Mouse (Mus musculus) lung, postnatal 0 days (tissue): ENCODE measurements around the gene Cdca4. TPM values are rescaled to one million over a fixed set of nuclear protein-coding genes. Genes with fewer than 3 reads are reported as not detected.

Experiments used
- ATAC-seq: fragments of 200-750 bp; cut with Nextera tagmentation; 2 replicates; pipeline ENCODE4 v1.8.0; 2017; ENCODE audit warnings: moderate library complexity
- DNase-seq: peaks from one replicate; pipeline ENCODE4 v3.0.0-alpha.2; 2016; ENCODE audit warnings: low spot score
- H3K27ac ChIP-seq: fragments of 300-500 bp; sonication (generic); 2 replicates; pipeline ENCODE4 v1.5.1; 2014; ENCODE audit warnings: antibody characterized with exemption, mild to moderate bottlenecking, low read length, mixed read lengths
- H3K27me3 ChIP-seq: fragments of 300-500 bp; sonication (generic); replicated peaks from 2 replicates; pipeline ENCODE4 v1.6.1; 2014; ENCODE audit warnings: low read length, mixed read lengths; ENCODE audit not compliant: insufficient read depth
- H3K36me3 ChIP-seq: fragments of 300-500 bp; sonication (generic); 2 replicates; pipeline ENCODE4 v1.6.1; 2014; ENCODE audit warnings: low read length, mixed read lengths; ENCODE audit not compliant: insufficient read depth
- H3K4me1 ChIP-seq: fragments of 300-500 bp; sonication (generic); 2 replicates; pipeline ENCODE4 v1.6.1; 2014; ENCODE audit warnings: antibody characterized with exemption, low read depth, low read length, mixed read lengths; ENCODE audit not compliant: insufficient read depth
- H3K4me2 ChIP-seq: fragments of 300-500 bp; sonication (generic); replicated peaks from 2 replicates; pipeline ENCODE4 v1.6.1; 2014; ENCODE audit warnings: low read depth, mild to moderate bottlenecking, low read length, moderate library complexity, mixed read lengths
- H3K4me3 ChIP-seq: fragments of 300-500 bp; sonication (generic); 2 replicates; pipeline ENCODE4 v1.5.1; 2014; ENCODE audit warnings: low read depth, low read length
- H3K9ac ChIP-seq: fragments of 300-500 bp; sonication (generic); replicated peaks from 2 replicates; pipeline ENCODE4 v1.6.1; 2014; ENCODE audit warnings: low read depth, mild to moderate bottlenecking
- H3K9me3 ChIP-seq: fragments of 300-500 bp; sonication (generic); 2 replicates; pipeline ENCODE4 v1.6.1; 2016; ENCODE audit warnings: low read length, mixed read lengths
- CTCF ChIP-seq: IDR thresholded peaks from 2 replicates; pipeline ENCODE4 v1.5.1; 2016; ENCODE audit warnings: antibody characterized with exemption, mild to moderate bottlenecking
- EP300 ChIP-seq: IDR thresholded peaks from 2 replicates; pipeline ENCODE4 v1.6.1; 2016; ENCODE audit warnings: antibody characterized with exemption, mild to moderate bottlenecking, control low read depth
- WGBS: fragments of 180-500 bp; shearing (Covaris S2); extraction: QIAGEN DNeasy Blood & Tissue Kit; methylation state at CpG from one replicate; pipeline ENCODE4 v1.1.7; 2014; 5-methylcytosine and 5-hydroxymethylcytosine counted together
- polyA plus RNA-seq: library from polyadenylated mRNA; unstranded; fragments of >200 nt; fragmentation: Nextera tagmentation; extraction: Ambion mirVana; gene quantifications from 2 replicates; pipeline ENCODE4 v1.2.1, GENCODE M21; 2015

Cdca4 gene
- polyA plus RNA-seq, 1 experiment from 2014 or later: 28.1 TPM

DNA sequence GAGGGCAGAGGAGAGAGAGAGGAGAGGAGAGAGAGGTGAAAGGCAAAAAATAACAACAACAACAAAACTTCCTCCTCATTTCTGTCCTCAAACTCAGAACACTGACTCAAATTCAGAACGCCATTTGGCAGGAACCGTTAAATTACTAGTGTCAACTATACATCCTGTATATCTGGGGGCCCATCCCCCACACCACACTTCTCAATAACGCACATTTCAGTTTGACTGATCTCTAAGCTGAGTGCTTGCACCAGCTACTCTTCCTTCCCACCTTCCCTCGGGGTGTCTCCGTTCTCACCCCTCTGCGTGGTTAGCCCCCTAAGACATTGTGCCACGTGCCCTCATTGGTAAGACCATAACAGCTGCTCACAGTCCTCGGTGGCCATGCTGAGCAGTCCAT, 30.7 kb upstream of the Cdca4 start:
- H3K4me3 ChIP-seq: no peak overlapping the region
- H3K27me3 ChIP-seq: no peaks in the 10 kb centered on the region
- H3K9me3 ChIP-seq: no peaks in the 10 kb centered on the region
- H3K4me1 ChIP-seq: no peaks in the 10 kb centered on the region
- 56% methylated on average over 8 of the region's 8 CpGs for WGBS
- no peak overlapping the region for H3K9ac ChIP-seq
- no peak overlapping the region for H3K4me2 ChIP-seq
- TF ChIP-seq CTCF: no peak
- TF ChIP-seq EP300: no peak
- DNase-seq (no peak), ATAC-seq (no peak)
- H3K27ac ChIP-seq: no peak overlapping the region
- H3K36me3 ChIP-seq: no peaks in the 10 kb centered on the region

- no peaks in the 10 kb centered on the region for H3K36me3 ChIP-seq
- no peak overlapping the region for H3K4me2 ChIP-seq
- H3K9me3 ChIP-seq: no peaks in the 10 kb centered on the region
- no peaks in the 10 kb centered on the region for H3K27me3 ChIP-seq
- no peak overlapping the region for H3K9ac ChIP-seq
- no peaks in the 10 kb centered on the region for H3K4me1 ChIP-seq
- no peak for TF ChIP-seq EP300
- TF ChIP-seq CTCF: no peak
- ATAC-seq (no peak), DNase-seq (no peak)
- H3K4me3 ChIP-seq: no peak overlapping the region
- H3K27ac ChIP-seq: no peak overlapping the region
- 87% methylated on average over 9 of the region's 9 CpGs for WGBS
Measured at GRCm38 (mm10) chr12:112858581-112859336, 29.5 kb upstream of the Cdca4 start.

GRCm38 (mm10) chr12:112857021-112857925, 28.1 kb upstream of the Cdca4 start:
- no peaks in the 10 kb centered on the region for H3K36me3 ChIP-seq
- H3K4me1 ChIP-seq: no peaks in the 10 kb centered on the region
- DNase-seq (no peak), ATAC-seq (no peak)
- WGBS: 50% methylated on average over 9 of the region's 9 CpGs
- no peaks in the 10 kb centered on the region for H3K9me3 ChIP-seq
- H3K9ac ChIP-seq: no peak overlapping the region
- no peak overlapping the region for H3K4me3 ChIP-seq
- no peak overlapping the region for H3K27ac ChIP-seq
- H3K27me3 ChIP-seq: no peaks in the 10 kb centered on the region
- no peak overlapping the region for H3K4me2 ChIP-seq
- no peak for TF ChIP-seq CTCF
- no peak for TF ChIP-seq EP300

- Histone ChIP-seq H3K27ac (no peak overlapping the region), H3K9me3 (no peaks in the 10 kb centered on the region), H3K4me3 (no peak overlapping the region), H3K9ac (no peak overlapping the region), H3K27me3 (no peaks in the 10 kb centered on the region), H3K36me3 (no peaks in the 10 kb centered on the region), H3K4me2 (no peak overlapping the region), H3K4me1 (no peaks in the 10 kb centered on the region)
- ATAC-seq (no peak), DNase-seq (no peak)
- WGBS: 90% methylated on average over 3 of the region's 3 CpGs
- TF ChIP-seq CTCF (peak; percentile 33), EP300 (no peak)
Measured at GRCm38 (mm10) chr12:112856338-112856737, 27.1 kb upstream of the Cdca4 start.

- Histone ChIP-seq H3K9me3 (no peaks in the 10 kb centered on the region), H3K4me1 (no peaks in the 10 kb centered on the region), H3K4me3 (no peak overlapping the region), H3K27me3 (no peaks in the 10 kb centered on the region), H3K4me2 (no peak overlapping the region), H3K9ac (no peak overlapping the region), H3K27ac (no peak overlapping the region), H3K36me3 (no peaks in the 10 kb centered on the region)
- WGBS: 61% methylated on average over 7 of the region's 7 CpGs
- no peak for TF ChIP-seq EP300
- TF ChIP-seq CTCF: no peak
- DNase-seq (no peak), ATAC-seq (no peak)
Measured at GRCm38 (mm10) chr12:112854610-112855333, 25.5 kb upstream of the Cdca4 start.
